10 mouse cellular contexts compared by ENCODE assay signal in the genomic region with DNA sequence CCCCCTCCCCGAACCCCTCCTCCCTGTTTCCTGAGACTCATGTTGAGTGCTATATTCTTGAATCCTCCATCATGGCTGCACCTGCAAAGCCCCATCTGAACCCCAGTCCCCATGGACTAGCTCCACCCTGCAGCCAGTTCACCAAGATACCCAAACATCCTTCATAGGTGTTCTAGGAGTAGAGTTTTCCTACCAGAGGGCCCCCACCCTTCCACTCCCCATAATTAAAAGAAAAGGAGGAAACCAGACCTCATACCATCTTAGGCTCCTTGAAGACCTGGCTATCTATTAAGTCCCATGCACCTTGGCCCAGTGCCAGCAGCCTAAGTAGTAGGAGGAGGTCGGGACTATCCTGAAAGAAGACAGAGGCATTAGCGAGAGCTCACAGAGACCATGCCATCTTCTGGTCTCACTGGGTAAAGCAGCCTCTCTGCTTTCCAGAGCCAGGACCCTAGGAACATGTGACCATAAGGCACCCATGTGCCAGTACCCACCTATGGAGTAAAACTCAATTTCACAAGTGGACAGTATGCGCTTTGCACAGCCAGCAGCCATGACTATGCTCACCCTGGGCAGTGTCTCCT. TPM values are rescaled to one million over a fixed set of nuclear protein-coding genes. Genes with fewer than 3 reads are reported as not detected.
DNase-seq lines count a peak whose midpoint lies in the region; ATAC-seq lines count a peak whose summit lies in the region.
"Had no signal": no experiment of that assay in that cellular context is flagged by ENCODE, and none has a peak within 500 bp of the region (broad histone marks: within the 10 kb centered on the region; RNA-seq: fewer than 3 reads in every experiment).

No protein-coding gene starts in this region.

- no peak overlapping the region for H3K4me2 ChIP-seq in intestine, embryonic 16.5 days (ENCODE audit: low read depth, low read length)
- H3K4me2 ChIP-seq: limb, embryonic 15.5 days had no signal

- 64% methylated on average over 4 of the region's 4 CpGs for WGBS in intestine, embryonic 16.5 days

- H3K4me1 ChIP-seq in intestine, embryonic 16.5 days (ENCODE audit: control insufficient read depth, insufficient read depth, low read length), result 0 out of 2 replicates have a peak, but pooled peaks cover 4% of the 10 kb centered on the region
- H3K4me1 ChIP-seq: embryonic facial prominence, embryonic 10.5 days; limb, embryonic 15.5 days had no signal

- peaks cover 19% of the 10 kb centered on the region for H3K36me3 ChIP-seq in intestine, embryonic 16.5 days (ENCODE audit: control insufficient read depth, insufficient read depth, low read length)

- H3K4me3 ChIP-seq in intestine, embryonic 16.5 days (ENCODE audit: low read length), result no peak overlapping the region
- H3K4me3 ChIP-seq: embryonic facial prominence, embryonic 10.5 days; limb, embryonic 15.5 days had no signal

- peak; percentile 52 to 65 for DNase-seq in kidney, postnatal 4 days
- DNase-seq in kidney, adult 18-20 months, result no peak
- peak; percentile 65 for DNase-seq in testis, postnatal 10 days (ENCODE audit: low spot score)
- DNase-seq in testis, postnatal 14 days (ENCODE audit: low spot score), result no peak
- DNase-seq in right cerebral cortex, adult 2 months (ENCODE audit: low spot score in 2 of 2), result no peak
- DNase-seq: heart, postnatal 14 days had no signal

- no peaks in the 10 kb centered on the region for H3K9me3 ChIP-seq in intestine, embryonic 16.5 days (ENCODE audit: control insufficient read depth, low read length)
- H3K9me3 ChIP-seq: embryonic facial prominence, embryonic 10.5 days; limb, embryonic 15.5 days had no signal

- H3K27ac ChIP-seq in intestine, embryonic 16.5 days (ENCODE audit: low read length), result no peak overlapping the region
- H3K27ac ChIP-seq: embryonic facial prominence, embryonic 10.5 days; limb, embryonic 15.5 days had no signal

- 0 out of 2 replicates have a peak, but pooled peaks have one; percentile 13 for ATAC-seq in intestine, embryonic 16.5 days
- ATAC-seq in frontal cortex, adult (ENCODE audit: low TSS enrichment), result no peak

- H3K27me3 ChIP-seq in intestine, embryonic 16.5 days (replicated peaks; ENCODE audit: control insufficient read depth, insufficient read depth, low read length), result no peaks in the 10 kb centered on the region
- H3K27me3 ChIP-seq: limb, embryonic 15.5 days had no signal

- no peak overlapping the region for H3K9ac ChIP-seq in intestine, embryonic 16.5 days (ENCODE audit: low read depth, low read length)
- H3K9ac ChIP-seq: limb, embryonic 15.5 days had no signal

RNA-seq across cellular contexts. Expression of a gene that starts 7.0 kb away (rescaled TPM):
- polyA plus RNA-seq in intestine, embryonic 16.5 days (2015; fragmentation: Nextera tagmentation; extraction: Ambion mirVana), result 23.0 and 23.4 TPM in 2 replicates

RNA-seq across cellular contexts. Expression of a gene that starts 7.6 kb away (rescaled TPM):
- polyA plus RNA-seq in intestine, embryonic 16.5 days (2015; fragmentation: Nextera tagmentation; extraction: Ambion mirVana), result 99.9 and 102 TPM in 2 replicates

RNA-seq across cellular contexts. Expression of a gene that starts 10.7 kb away (rescaled TPM):
- polyA plus RNA-seq in intestine, embryonic 16.5 days (2015; fragmentation: Nextera tagmentation; extraction: Ambion mirVana), result not detected in 2 replicates
- polyA plus RNA-seq: embryonic facial prominence, embryonic 10.5 days; limb, embryonic 15.5 days had no signal

RNA-seq across cellular contexts. Expression of a gene that starts 14.8 kb away (rescaled TPM):
- polyA plus RNA-seq in intestine, embryonic 16.5 days (2015; fragmentation: Nextera tagmentation; extraction: Ambion mirVana), result 0.12 and 0.62 TPM in 2 replicates
- polyA plus RNA-seq: limb, embryonic 15.5 days had no signal

RNA-seq across cellular contexts. Expression of a gene that starts 20.8 kb away (rescaled TPM):
- 635 and 699 TPM in 2 replicates for polyA plus RNA-seq in intestine, embryonic 16.5 days (2015; fragmentation: Nextera tagmentation; extraction: Ambion mirVana)

Comparison
In these comparisons a context has a peak if more than half of its experiments do, and no peak if none do; other contexts are left out.
1. DNase-seq: peak in kidney, postnatal 4 days (2 of 2) and testis, postnatal 10 days (single experiment); none in kidney, adult 18-20 months (single experiment), testis, postnatal 14 days (single experiment) and right cerebral cortex, adult 2 months (0 of 2).